Mouse (Mus musculus): ENCODE data around the gene Map3k5. TPM values are rescaled to one million over a fixed set of nuclear protein-coding genes. Genes with fewer than 3 reads are reported as not detected.

The Map3k5 gene
- polyA plus RNA-seq, 1 experiment from 2014 or later, result 0.50 TPM

DNA sequence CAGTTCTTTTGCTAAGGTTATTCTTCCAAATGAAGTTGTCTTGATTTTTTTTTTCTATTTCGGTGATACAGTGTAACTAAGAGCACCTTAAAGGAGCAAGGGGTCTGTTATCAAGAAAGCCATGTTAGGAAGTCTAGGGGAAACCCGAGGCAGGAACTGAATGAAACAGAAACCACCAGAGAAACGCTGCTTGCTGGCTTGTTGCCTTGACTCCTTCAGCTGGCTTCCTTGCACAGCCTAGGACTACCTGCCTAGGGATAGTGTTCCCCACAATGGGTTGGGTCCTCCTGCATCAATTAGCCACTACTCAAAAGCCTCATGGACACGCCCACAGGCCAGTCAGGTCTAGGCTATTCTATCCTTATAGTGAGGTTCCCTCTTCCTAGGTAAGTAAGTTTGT lies 106.4 kb downstream of the Map3k5 start:
- Histone ChIP-seq H3K9ac (replicated peaks) (no peak overlapping the region), H3K36me3 (no peaks in the 10 kb centered on the region), H3K4me2 (replicated peaks) (no peak overlapping the region), H3K27me3 (no peaks in the 10 kb centered on the region), H3K4me3 (replicated peaks) (no peak overlapping the region), H3K4me1 (replicated peaks) (0 out of 2 replicates have a peak, but pooled peaks cover 4% of the 10 kb centered on the region), H3K9me3 (no peaks in the 10 kb centered on the region), H3K27ac (no peak overlapping the region)
- no peak for ATAC-seq
- 88% methylated on average over 4 of the region's 4 CpGs for WGBS

DNA sequence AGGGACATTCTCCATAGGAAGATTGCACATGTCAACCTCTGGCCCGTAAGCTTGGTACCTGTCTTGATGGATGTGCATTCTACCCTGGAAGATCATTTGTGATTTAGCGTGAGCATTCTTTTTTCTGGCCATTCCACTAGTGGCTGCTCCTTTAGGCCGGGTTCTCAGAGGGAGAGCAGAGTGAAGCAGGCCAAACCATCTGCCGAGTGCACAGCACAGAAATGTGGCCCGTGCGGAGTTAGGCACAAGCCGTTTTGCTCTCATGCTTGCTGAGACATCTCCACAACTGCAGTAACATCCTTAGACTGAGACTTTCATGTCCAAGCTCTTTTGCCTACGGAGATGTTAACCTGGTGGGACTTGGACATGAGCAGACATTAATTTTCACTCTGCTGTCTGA lies 107.8 kb downstream of the Map3k5 start:
- WGBS, result 94% methylated on average over 8 of the region's 8 CpGs
- 0 out of 2 replicates have a peak, but pooled peaks cover 4% of the 10 kb centered on the region for H3K4me1 ChIP-seq (replicated peaks)
- no peak for ATAC-seq
- no peaks in the 10 kb centered on the region for H3K36me3 ChIP-seq
- H3K4me2 ChIP-seq (replicated peaks), result no peak overlapping the region
- H3K27ac ChIP-seq, result no peak overlapping the region
- H3K9ac ChIP-seq (replicated peaks), result no peak overlapping the region
- no peaks in the 10 kb centered on the region for H3K27me3 ChIP-seq
- H3K9me3 ChIP-seq, result no peaks in the 10 kb centered on the region
- H3K4me3 ChIP-seq (replicated peaks), result no peak overlapping the region

DNA sequence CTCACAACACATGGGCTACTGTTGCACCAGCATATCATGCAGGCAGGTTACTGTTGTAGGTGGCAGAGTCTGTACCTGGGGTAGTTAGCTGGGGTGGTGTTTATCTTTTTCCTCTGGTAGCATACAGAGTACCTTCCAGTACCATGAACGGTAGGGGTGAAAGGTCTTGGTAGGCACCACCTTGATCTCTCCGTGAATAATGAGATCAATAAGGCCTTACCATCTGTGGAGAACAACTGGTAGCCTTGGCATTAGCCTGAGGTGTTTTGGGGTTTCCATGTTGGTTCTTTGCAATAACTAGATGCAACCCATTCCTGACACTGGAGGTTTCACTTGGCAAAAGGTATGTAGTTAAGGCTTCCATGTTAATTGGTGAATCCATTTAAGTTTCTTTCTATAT lies 109.8 kb downstream of the Map3k5 start:
- Histone ChIP-seq H3K36me3 (no peaks in the 10 kb centered on the region), H3K27me3 (no peaks in the 10 kb centered on the region), H3K9me3 (no peaks in the 10 kb centered on the region), H3K27ac (no peak overlapping the region), H3K4me2 (replicated peaks) (no peak overlapping the region), H3K9ac (replicated peaks) (no peak overlapping the region), H3K4me3 (replicated peaks) (no peak overlapping the region), H3K4me1 (replicated peaks) (0 out of 2 replicates have a peak, but pooled peaks cover 4% of the 10 kb centered on the region)
- ATAC-seq, result no peak
- 87% methylated on average over 2 of the region's 2 CpGs for WGBS

- no peak for ATAC-seq
- Histone ChIP-seq H3K27ac (no peak overlapping the region), H3K9me3 (no peaks in the 10 kb centered on the region), H3K4me3 (replicated peaks) (no peak overlapping the region), H3K27me3 (no peaks in the 10 kb centered on the region), H3K36me3 (no peaks in the 10 kb centered on the region), H3K4me1 (replicated peaks) (no peaks in the 10 kb centered on the region), H3K9ac (replicated peaks) (no peak overlapping the region), H3K4me2 (replicated peaks) (no peak overlapping the region)
- 72% methylated on average over 4 of the region's 4 CpGs for whole genome bisulfite sequencing
These were observed 111.6 kb downstream of the Map3k5 start for GRCm38 (mm10) chr10:20045733-20046495.

GRCm38 (mm10) chr10:20056859-20057644 lies 122.8 kb downstream of the Map3k5 start:
- no peak overlapping the region for H3K9ac ChIP-seq (replicated peaks)
- ATAC-seq, result no peak
- WGBS, result 95% methylated on average over 14 of the region's 14 CpGs
- H3K36me3 ChIP-seq, result no peaks in the 10 kb centered on the region
- H3K4me1 ChIP-seq (replicated peaks), result no peaks in the 10 kb centered on the region
- H3K27me3 ChIP-seq, result no peaks in the 10 kb centered on the region
- H3K27ac ChIP-seq, result no peak overlapping the region
- no peak overlapping the region for H3K4me2 ChIP-seq (replicated peaks)
- H3K4me3 ChIP-seq (replicated peaks), result no peak overlapping the region
- H3K9me3 ChIP-seq, result no peaks in the 10 kb centered on the region

- Histone ChIP-seq H3K4me2 (replicated peaks) (no peak overlapping the region), H3K36me3 (no peaks in the 10 kb centered on the region), H3K9me3 (no peaks in the 10 kb centered on the region), H3K4me3 (replicated peaks) (no peak overlapping the region), H3K27ac (no peak overlapping the region), H3K4me1 (replicated peaks) (no peaks in the 10 kb centered on the region), H3K27me3 (no peaks in the 10 kb centered on the region), H3K9ac (replicated peaks) (no peak overlapping the region)
- WGBS, result 90% methylated on average over 10 of the region's 10 CpGs
- no peak for ATAC-seq
These were observed 123.8 kb downstream of the Map3k5 start for GRCm38 (mm10) chr10:20058031-20058430.

- no peaks in the 10 kb centered on the region for H3K4me1 ChIP-seq (replicated peaks)
- H3K4me3 ChIP-seq (replicated peaks), result no peak overlapping the region
- WGBS, result 89% methylated on average over 10 of the region's 10 CpGs
- no peaks in the 10 kb centered on the region for H3K27me3 ChIP-seq
- H3K36me3 ChIP-seq, result no peaks in the 10 kb centered on the region
- H3K9ac ChIP-seq (replicated peaks), result no peak overlapping the region
- no peak overlapping the region for H3K4me2 ChIP-seq (replicated peaks)
- H3K27ac ChIP-seq, result no peak overlapping the region
- ATAC-seq, result no peak
- no peaks in the 10 kb centered on the region for H3K9me3 ChIP-seq
These were observed 124.6 kb downstream of the Map3k5 start for GRCm38 (mm10) chr10:20058841-20059240.

DNA sequence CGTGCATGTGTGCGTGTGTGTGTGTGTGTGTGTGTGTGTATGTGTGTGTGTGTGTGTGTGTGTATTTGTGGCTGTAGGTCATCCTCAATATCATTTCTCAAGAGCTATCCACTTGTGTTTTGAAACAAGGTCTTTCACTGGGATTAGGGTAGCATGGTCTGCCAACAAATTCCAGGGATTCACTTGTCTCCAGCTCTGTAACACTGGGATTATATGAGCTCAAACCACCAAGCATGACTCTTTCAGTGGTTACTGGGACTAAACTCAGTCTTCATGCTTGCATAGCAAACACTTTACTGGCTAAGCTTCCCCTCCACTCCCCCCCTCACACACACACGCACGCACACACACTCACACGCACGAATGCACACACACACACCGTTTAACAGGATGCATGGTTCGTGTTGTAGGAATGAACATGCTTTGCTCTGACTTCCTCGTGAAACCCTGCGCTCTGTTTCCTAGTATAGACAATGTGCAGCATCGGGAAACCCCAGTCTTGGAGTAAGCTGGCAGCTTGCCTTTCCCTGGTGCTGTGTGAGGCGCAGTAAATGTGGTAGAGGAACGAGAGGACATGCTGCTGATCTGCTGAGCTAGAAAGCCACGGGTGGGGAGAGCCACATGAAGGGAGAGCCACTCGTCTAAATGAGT lies 126.2 kb downstream of the Map3k5 start:
- H3K27ac ChIP-seq, result no peak overlapping the region
- H3K27me3 ChIP-seq, result no peaks in the 10 kb centered on the region
- WGBS, result 78% methylated on average over 15 of the region's 15 CpGs
- ATAC-seq, result no peak
- H3K9ac ChIP-seq (replicated peaks), result no peak overlapping the region
- H3K9me3 ChIP-seq, result no peaks in the 10 kb centered on the region
- H3K4me1 ChIP-seq (replicated peaks), result no peaks in the 10 kb centered on the region
- H3K36me3 ChIP-seq, result no peaks in the 10 kb centered on the region
- no peak overlapping the region for H3K4me2 ChIP-seq (replicated peaks)
- H3K4me3 ChIP-seq (replicated peaks), result no peak overlapping the region

- ATAC-seq, result no peak
- H3K27me3 ChIP-seq, result no peaks in the 10 kb centered on the region
- no peaks in the 10 kb centered on the region for H3K36me3 ChIP-seq
- no peak overlapping the region for H3K27ac ChIP-seq
- H3K4me2 ChIP-seq (replicated peaks), result no peak overlapping the region
- WGBS, result 84% methylated on average over 9 of the region's 9 CpGs
- H3K4me1 ChIP-seq (replicated peaks), result no peaks in the 10 kb centered on the region
- H3K9me3 ChIP-seq, result no peaks in the 10 kb centered on the region
- no peak overlapping the region for H3K9ac ChIP-seq (replicated peaks)
- H3K4me3 ChIP-seq (replicated peaks), result no peak overlapping the region
These were observed 130.4 kb downstream of the Map3k5 start for GRCm38 (mm10) chr10:20064556-20065207.

DNA sequence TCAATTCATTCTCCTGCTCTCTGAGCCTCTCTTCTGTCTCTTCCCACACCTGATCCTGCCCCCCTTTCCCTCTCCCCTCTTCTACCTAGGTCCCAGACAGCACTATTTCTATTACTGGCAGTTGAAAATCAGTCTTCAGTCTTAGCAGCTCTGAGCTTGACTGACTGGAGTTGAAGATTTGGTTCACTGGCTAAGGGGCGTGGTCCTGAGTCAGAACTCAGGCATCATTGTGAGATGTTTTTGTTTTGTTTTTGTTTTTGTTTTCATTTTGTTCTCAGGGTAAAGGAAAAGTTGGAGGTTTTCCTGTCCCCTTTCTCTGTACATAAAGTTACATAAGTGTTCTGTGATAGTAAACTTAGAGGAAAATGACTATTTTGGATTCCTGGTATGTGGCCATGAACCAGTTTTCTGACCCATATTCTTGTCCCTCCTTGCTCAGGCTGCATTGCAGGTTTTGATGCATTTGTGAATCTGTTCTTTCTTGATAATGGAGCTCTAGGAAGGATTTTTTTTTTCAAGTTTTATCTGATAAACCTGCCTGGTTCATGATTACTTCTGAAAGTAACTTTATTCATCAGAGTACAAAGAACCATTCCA lies 131.9 kb downstream of the Map3k5 start:
- Histone ChIP-seq H3K27ac (no peak overlapping the region), H3K4me1 (replicated peaks) (no peaks in the 10 kb centered on the region), H3K4me3 (replicated peaks) (no peak overlapping the region), H3K4me2 (replicated peaks) (no peak overlapping the region), H3K36me3 (no peaks in the 10 kb centered on the region), H3K9me3 (no peaks in the 10 kb centered on the region), H3K9ac (replicated peaks) (no peak overlapping the region), H3K27me3 (no peaks in the 10 kb centered on the region)
- ATAC-seq, result no peak
- 89% methylated on average over 1 of the region's 1 CpGs for WGBS

- no peaks in the 10 kb centered on the region for H3K27me3 ChIP-seq
- WGBS, result 92% methylated on average over 11 of the region's 11 CpGs
- H3K36me3 ChIP-seq, result no peaks in the 10 kb centered on the region
- H3K9me3 ChIP-seq, result no peaks in the 10 kb centered on the region
- ATAC-seq, result no peak
- no peak overlapping the region for H3K4me3 ChIP-seq (replicated peaks)
- H3K27ac ChIP-seq, result no peak overlapping the region
- no peak overlapping the region for H3K9ac ChIP-seq (replicated peaks)
- H3K4me2 ChIP-seq (replicated peaks), result no peak overlapping the region
- no peaks in the 10 kb centered on the region for H3K4me1 ChIP-seq (replicated peaks)
These were observed 135.6 kb downstream of the Map3k5 start for GRCm38 (mm10) chr10:20069771-20070460.

Data from midbrain, embryonic 13.5 days (tissue).